Mouse (Mus musculus) mesoderm, embryonic 11.5 days (tissue): ENCODE results near the gene Rtca.

Experiments
- DNase-seq: peaks from one replicate; pipeline ENCODE4 v3.0.0-alpha.2; 2012; ENCODE audit warnings: low read depth, low spot score

Rtca gene

DNA sequence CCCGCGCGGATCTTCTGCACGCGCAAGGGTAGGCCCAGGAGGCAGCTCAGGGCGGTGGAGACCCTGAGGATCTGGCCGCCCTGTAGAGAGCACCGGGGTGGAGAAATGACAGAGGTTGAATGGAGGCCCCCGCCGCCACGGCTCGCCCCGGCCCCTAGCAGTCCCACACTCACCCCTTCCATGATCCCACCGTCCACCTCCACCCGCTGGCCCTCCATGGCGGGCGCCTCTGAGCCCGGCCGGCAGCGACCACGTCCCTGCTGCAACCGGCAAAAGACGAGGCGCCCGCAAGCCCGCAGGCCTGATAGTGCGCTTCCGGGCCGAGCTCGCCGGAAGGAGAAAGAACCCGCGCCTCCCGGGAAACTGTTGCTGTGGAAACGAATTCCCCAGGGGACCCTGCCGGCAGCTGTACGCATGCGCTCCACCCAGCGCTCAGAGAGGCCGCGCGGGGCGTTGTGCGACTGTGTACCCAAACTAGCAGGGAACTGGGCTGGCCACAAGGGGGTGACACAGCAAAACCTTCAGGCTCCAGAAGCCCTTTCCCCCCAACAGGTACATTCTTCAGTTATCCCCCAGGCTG lies at the start of gene Rtca:
Gene Rtca, minus strand, starts transcription at position 437 of the 580 bp plus-strand sequence.
- DNase-seq: peak; percentile 99

DNA sequence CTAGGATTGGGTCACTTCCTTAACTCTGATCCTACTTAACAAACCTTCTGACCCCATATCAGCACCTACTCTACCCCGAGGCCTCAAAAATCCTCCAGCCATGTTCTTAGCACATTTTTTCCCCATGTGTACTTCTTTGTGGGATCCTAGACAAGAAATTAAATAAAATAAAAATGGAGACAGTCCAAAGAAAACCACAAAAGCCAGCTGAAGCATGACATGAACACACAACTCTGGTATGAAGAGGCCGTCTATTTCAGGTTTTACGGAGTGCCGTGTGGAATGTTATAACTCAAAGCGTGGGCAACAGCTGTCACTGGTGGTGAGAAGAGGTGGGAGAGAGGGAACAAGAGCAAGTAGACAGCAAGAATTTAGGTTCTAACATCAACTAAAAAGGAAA lies 43.4 kb upstream of the Rtca start:
- DNase-seq: no peak

GRCm38 (mm10) chr3:116547430-116547829 lies 39.4 kb upstream of the Rtca start:
- no peak for DNase-seq

GRCm38 (mm10) chr3:116542532-116542931 lies 34.5 kb upstream of the Rtca start:
- DNase-seq: no peak

- DNase-seq: no peak
Measured at GRCm38 (mm10) chr3:116542070-116542469, 34.1 kb upstream of the Rtca start.

DNA sequence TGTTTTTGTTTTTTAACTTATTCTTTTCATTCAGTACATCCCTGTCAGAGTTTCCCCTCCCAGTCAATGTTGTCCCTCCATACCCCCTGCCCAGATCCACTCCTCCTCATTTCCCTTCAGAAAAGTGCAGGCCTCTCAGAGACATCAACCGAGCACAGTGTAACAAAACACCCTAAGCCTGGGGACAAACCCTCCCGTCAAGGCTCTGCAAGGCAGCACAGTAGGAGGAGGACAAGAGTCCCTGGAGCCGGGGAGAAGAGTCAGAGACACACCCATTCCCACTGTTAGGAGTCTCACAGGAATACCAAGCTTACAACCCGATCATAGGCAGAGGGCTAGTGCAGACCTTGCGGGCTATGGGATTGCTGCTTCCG lies 29.2 kb upstream of the Rtca start:
- DNase-seq: peak; percentile 56

- DNase-seq: peak; percentile 71
Measured at GRCm38 (mm10) chr3:116536428-116537199, 28.6 kb upstream of the Rtca start.

- no peak for DNase-seq
Measured at GRCm38 (mm10) chr3:116530826-116531225, 22.8 kb upstream of the Rtca start.

DNA sequence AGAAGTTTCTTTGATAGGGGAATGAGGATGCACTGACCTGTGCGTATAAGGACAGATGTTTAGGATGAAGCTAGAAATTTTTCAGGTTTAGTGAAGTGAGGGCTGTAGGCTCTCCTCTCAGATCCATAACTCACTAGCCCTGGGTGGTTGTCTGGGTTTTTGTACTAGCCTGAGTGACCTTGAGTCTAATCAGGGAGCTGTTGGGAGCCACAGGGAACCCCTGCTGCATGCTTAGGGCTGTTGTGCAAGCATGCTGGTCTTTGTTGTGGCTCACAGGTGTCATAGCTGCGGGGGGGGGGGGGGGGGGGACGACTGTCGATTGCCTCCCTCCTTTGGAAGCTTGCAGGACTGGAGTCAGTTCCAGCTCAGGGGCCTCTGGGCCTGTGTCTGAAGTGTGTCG lies 21.7 kb upstream of the Rtca start:
- DNase-seq: no peak

- DNase-seq: no peak
Measured at GRCm38 (mm10) chr3:116520141-116520761, 12.2 kb upstream of the Rtca start.

- DNase-seq: peak; percentile 91
Measured at GRCm38 (mm10) chr3:116512904-116513716, 5.1 kb upstream of the Rtca start, which contains the start of gene Dbt. TSS of gene Dbt (plus strand) at chr3:116513070.

- no peak for DNase-seq
Measured at GRCm38 (mm10) chr3:116512151-116512903, 4.3 kb upstream of the Rtca start.

GRCm38 (mm10) chr3:116495671-116496070 lies 12.3 kb downstream of the Rtca start:
- DNase-seq: no peak

- no peak for DNase-seq
Measured at GRCm38 (mm10) chr3:116493658-116494057, 14.3 kb downstream of the Rtca start.

GRCm38 (mm10) chr3:116491923-116492454 lies 16.0 kb downstream of the Rtca start:
- no peak for DNase-seq

- DNase-seq: no peak
Measured at GRCm38 (mm10) chr3:116490920-116491319, 17.1 kb downstream of the Rtca start.

- DNase-seq: no peak
Measured at GRCm38 (mm10) chr3:116483271-116483670, 24.7 kb downstream of the Rtca start.

DNA sequence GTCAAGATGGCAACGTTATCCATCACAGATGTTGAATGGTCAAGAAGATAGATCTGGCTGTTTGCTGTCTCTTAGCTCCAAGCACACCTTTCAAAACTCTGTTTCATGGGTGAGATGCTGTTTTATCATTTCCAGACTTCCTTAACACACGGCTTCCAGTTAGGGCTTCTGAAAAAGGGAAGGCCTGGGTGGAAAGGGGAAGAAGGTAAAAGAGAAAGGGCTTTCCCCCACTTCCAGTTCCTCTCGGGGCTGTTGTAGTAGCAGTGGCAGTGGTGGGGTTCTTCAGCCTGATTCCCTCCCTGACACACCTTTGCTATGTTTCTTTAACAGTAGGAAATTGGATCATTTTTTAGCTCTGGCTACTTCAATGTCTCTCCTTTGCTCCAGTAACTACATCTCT lies 25.3 kb downstream of the Rtca start:
- no peak for DNase-seq

DNA sequence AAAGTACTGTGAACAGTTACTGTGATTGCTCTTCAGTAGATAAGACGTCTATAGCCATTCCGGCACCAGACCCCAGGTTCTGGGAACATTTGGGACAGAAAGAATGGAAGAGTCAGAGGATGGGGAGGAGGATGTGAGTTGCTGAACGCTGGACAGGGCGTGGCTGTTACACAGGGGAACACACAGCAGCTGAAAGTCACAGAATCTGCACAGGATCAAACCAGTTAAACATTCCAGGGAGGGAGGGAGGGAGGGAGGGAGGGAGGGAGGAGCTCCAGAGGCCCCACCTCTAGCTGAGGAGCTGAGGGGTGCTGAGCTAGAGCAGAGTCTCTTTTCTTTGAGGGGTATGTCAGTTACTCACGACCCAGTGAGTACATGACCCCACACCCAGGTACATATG lies 27.1 kb downstream of the Rtca start:
- peak; percentile 9 for DNase-seq

GRCm38 (mm10) chr3:116480119-116480518 lies 27.9 kb downstream of the Rtca start:
- DNase-seq: peak; percentile 51

DNA sequence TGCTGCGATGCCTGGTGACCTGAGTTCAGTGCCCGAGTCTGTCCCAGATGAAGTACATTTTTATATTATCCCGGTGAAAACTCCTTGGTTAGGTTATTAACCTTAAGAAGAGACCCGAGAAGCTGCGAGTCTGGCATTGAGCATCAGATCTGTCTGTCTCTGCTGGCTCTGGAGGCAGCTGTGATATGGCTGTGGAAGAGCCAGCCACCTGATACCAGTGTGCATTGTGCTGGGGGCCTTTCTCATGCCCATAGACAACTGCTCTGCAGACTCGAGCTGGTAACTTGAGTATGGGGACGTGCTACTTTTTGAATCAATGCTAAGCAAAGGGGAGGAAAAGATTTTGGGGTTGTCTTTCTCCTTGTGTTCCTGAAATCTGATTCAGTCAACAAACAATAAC lies 30.7 kb downstream of the Rtca start:
- DNase-seq: no peak
